Mouse (Mus musculus) lung, postnatal 0 days (tissue): ENCODE data around the gene Scap. TPM values are rescaled to one million over a fixed set of nuclear protein-coding genes. Genes with fewer than 3 reads are reported as not detected.

Experiments used
- ATAC-seq: fragments of 200-750 bp; cut with Nextera tagmentation; 2 replicates; pipeline ENCODE4 v1.8.0; 2017; ENCODE audit warnings: moderate library complexity
- DNase-seq: peaks from one replicate; pipeline ENCODE4 v3.0.0-alpha.2; 2016; ENCODE audit warnings: low spot score
- H3K27ac ChIP-seq: fragments of 300-500 bp; sonication (generic); 2 replicates; pipeline ENCODE4 v1.5.1; 2014; ENCODE audit warnings: antibody characterized with exemption, mild to moderate bottlenecking, low read length, mixed read lengths
- H3K27me3 ChIP-seq: fragments of 300-500 bp; sonication (generic); replicated peaks from 2 replicates; pipeline ENCODE4 v1.6.1; 2014; ENCODE audit warnings: low read length, mixed read lengths; ENCODE audit not compliant: insufficient read depth
- H3K36me3 ChIP-seq: fragments of 300-500 bp; sonication (generic); 2 replicates; pipeline ENCODE4 v1.6.1; 2014; ENCODE audit warnings: low read length, mixed read lengths; ENCODE audit not compliant: insufficient read depth
- H3K4me1 ChIP-seq: fragments of 300-500 bp; sonication (generic); 2 replicates; pipeline ENCODE4 v1.6.1; 2014; ENCODE audit warnings: antibody characterized with exemption, low read depth, low read length, mixed read lengths; ENCODE audit not compliant: insufficient read depth
- H3K4me2 ChIP-seq: fragments of 300-500 bp; sonication (generic); replicated peaks from 2 replicates; pipeline ENCODE4 v1.6.1; 2014; ENCODE audit warnings: low read depth, mild to moderate bottlenecking, low read length, moderate library complexity, mixed read lengths
- H3K4me3 ChIP-seq: fragments of 300-500 bp; sonication (generic); 2 replicates; pipeline ENCODE4 v1.5.1; 2014; ENCODE audit warnings: low read depth, low read length
- H3K9ac ChIP-seq: fragments of 300-500 bp; sonication (generic); replicated peaks from 2 replicates; pipeline ENCODE4 v1.6.1; 2014; ENCODE audit warnings: low read depth, mild to moderate bottlenecking
- H3K9me3 ChIP-seq: fragments of 300-500 bp; sonication (generic); 2 replicates; pipeline ENCODE4 v1.6.1; 2016; ENCODE audit warnings: low read length, mixed read lengths
- CTCF ChIP-seq: IDR thresholded peaks from 2 replicates; pipeline ENCODE4 v1.5.1; 2016; ENCODE audit warnings: antibody characterized with exemption, mild to moderate bottlenecking
- EP300 ChIP-seq: IDR thresholded peaks from 2 replicates; pipeline ENCODE4 v1.6.1; 2016; ENCODE audit warnings: antibody characterized with exemption, mild to moderate bottlenecking, control low read depth
- WGBS: fragments of 180-500 bp; shearing (Covaris S2); extraction: QIAGEN DNeasy Blood & Tissue Kit; methylation state at CpG from one replicate; pipeline ENCODE4 v1.1.7; 2014; 5-methylcytosine and 5-hydroxymethylcytosine counted together
- polyA plus RNA-seq: library from polyadenylated mRNA; unstranded; fragments of >200 nt; fragmentation: Nextera tagmentation; extraction: Ambion mirVana; gene quantifications from 2 replicates; pipeline ENCODE4 v1.2.1, GENCODE M21; 2015

Scap gene
- polyA plus RNA-seq, 1 experiment from 2014 or later, result 18.1 TPM

- no peaks in the 10 kb centered on the region for H3K9me3 ChIP-seq
- DNase-seq (no peak), ATAC-seq (no peak)
- H3K36me3 ChIP-seq, result no peaks in the 10 kb centered on the region
- no peaks in the 10 kb centered on the region for H3K27me3 ChIP-seq
- no peak for TF ChIP-seq CTCF
- no peak for TF ChIP-seq EP300
- H3K4me2 ChIP-seq, result no peak within 1 kb of the TSS
- no peak within 1 kb of the TSS for H3K27ac ChIP-seq
- no peak within 1 kb of the TSS for H3K4me3 ChIP-seq
- 74% methylated on average over 12 of the region's 12 CpGs for WGBS
- H3K9ac ChIP-seq, result no peak within 1 kb of the TSS
- no peaks in the 10 kb centered on the region for H3K4me1 ChIP-seq
Measured at GRCm38 (mm10) chr9:110419511-110420112, 86.5 kb downstream of the Scap start, which contains the start of gene Ngp. Ngp (plus strand) TSS chr9:110419747.

- Histone ChIP-seq H3K9me3 (no peaks in the 10 kb centered on the region), H3K4me3 (no peak overlapping the region), H3K4me1 (no peaks in the 10 kb centered on the region), H3K36me3 (peaks cover 25% of the 10 kb centered on the region), H3K4me2 (no peak overlapping the region), H3K27me3 (no peaks in the 10 kb centered on the region), H3K27ac (no peak overlapping the region), H3K9ac (no peak overlapping the region)
- WGBS, result 81% methylated on average over 8 of the region's 8 CpGs
- ATAC-seq (no peak), DNase-seq (no peak)
- TF ChIP-seq CTCF (no peak), EP300 (no peak)
Measured at GRCm38 (mm10) chr9:110431241-110431640, 98.2 kb downstream of the Scap start.

GRCm38 (mm10) chr9:110433045-110433444 lies 100.0 kb downstream of the Scap start:
- H3K4me1 ChIP-seq, result no peaks in the 10 kb centered on the region
- WGBS, result 94% methylated on average over 2 of the region's 2 CpGs
- no peak for ATAC-seq
- H3K9ac ChIP-seq, result no peak overlapping the region
- TF ChIP-seq EP300 (no peak), CTCF (no peak)
- no peaks in the 10 kb centered on the region for H3K27me3 ChIP-seq
- no peak overlapping the region for H3K4me3 ChIP-seq
- H3K9me3 ChIP-seq, result no peaks in the 10 kb centered on the region
- H3K4me2 ChIP-seq, result no peak overlapping the region
- no peak for DNase-seq
- H3K36me3 ChIP-seq, result peaks cover 14% of the 10 kb centered on the region
- H3K27ac ChIP-seq, result no peak overlapping the region

Other genes with a start within 250 kb of the Scap start
- 26.4 and 29.2 TPM in 2 replicates for gene Smarcc1, start 215.6 kb upstream of the Scap start, polyA plus RNA-seq
- gene Dhx30, start 215.5 kb upstream of the Scap start, polyA plus RNA-seq, result 51.7 and 56.7 TPM in 2 replicates
- 1.9 and 2.1 TPM in 2 replicates for gene Cspg5, start 89.5 kb upstream of the Scap start, polyA plus RNA-seq
- 6.9 and 7.8 TPM in 2 replicates for gene Elp6, start 28.1 kb upstream of the Scap start, polyA plus RNA-seq
- gene Ptpn23, start 74.9 kb downstream of the Scap start, polyA plus RNA-seq, result 8.8 and 11.2 TPM in 2 replicates
- gene Ngp, start 86.5 kb downstream of the Scap start, polyA plus RNA-seq, result 24.6 and 30.7 TPM in 2 replicates
- gene Klhl18, start 143.4 kb downstream of the Scap start, polyA plus RNA-seq, result 4.1 and 4.5 TPM in 2 replicates
- 3.4 TPM in 2 replicates for gene Kif9, start 143.7 kb downstream of the Scap start, polyA plus RNA-seq
- 22.0 and 24.0 TPM in 2 replicates for gene Setd2, start 199.3 kb downstream of the Scap start, polyA plus RNA-seq